Mouse (Mus musculus) frontal cortex, postnatal 25 days (tissue): ENCODE results near the gene Tmem163.

ENCODE experiments used
- DNase-seq, 2 experiments: peaks; one replicate each; pipeline ENCODE4 v3.0.0; 2022; ENCODE audit warnings: low spot score in 2 of 2

The Tmem163 gene

GRCm38 (mm10) chr1:127679498-127680133 is at the start of gene Tmem163:
Tmem163 (minus strand) TSS chr1:127679548.
- no peak for DNase-seq

- no peak for DNase-seq
Observed at GRCm38 (mm10) chr1:127729096-127729495, 49.7 kb upstream of the Tmem163 start, which contains the start of gene Acmsd. Acmsd (plus strand) TSS chr1:127729413.

- DNase-seq, result no peak
Observed at GRCm38 (mm10) chr1:127723596-127723995, 44.2 kb upstream of the Tmem163 start.

- DNase-seq, result no peak
Observed at GRCm38 (mm10) chr1:127718290-127718689, 38.9 kb upstream of the Tmem163 start.

- no peak for DNase-seq
Observed at GRCm38 (mm10) chr1:127716441-127716840, 37.1 kb upstream of the Tmem163 start.

- no peak for DNase-seq
Observed at GRCm38 (mm10) chr1:127706269-127706668, 26.9 kb upstream of the Tmem163 start.

- no peak for DNase-seq
Observed at GRCm38 (mm10) chr1:127702187-127702586, 22.8 kb upstream of the Tmem163 start.

GRCm38 (mm10) chr1:127696533-127696932 is 17.2 kb upstream of the Tmem163 start:
- no peak for DNase-seq

GRCm38 (mm10) chr1:127677661-127678580 is 1.4 kb downstream of the Tmem163 start:
- no peak for DNase-seq

- DNase-seq, result no peak
Observed at GRCm38 (mm10) chr1:127677131-127677631, 2.2 kb downstream of the Tmem163 start.

GRCm38 (mm10) chr1:127676516-127677099 is 2.7 kb downstream of the Tmem163 start:
- no peak for DNase-seq

GRCm38 (mm10) chr1:127676116-127676515 is 3.2 kb downstream of the Tmem163 start:
- no peak for DNase-seq

GRCm38 (mm10) chr1:127675253-127675652 is 4.1 kb downstream of the Tmem163 start:
- DNase-seq, result no peak

- no peak for DNase-seq
Observed at GRCm38 (mm10) chr1:127673221-127674050, 5.9 kb downstream of the Tmem163 start.

- DNase-seq, result no peak
Observed at GRCm38 (mm10) chr1:127668161-127668560, 11.2 kb downstream of the Tmem163 start.

GRCm38 (mm10) chr1:127667110-127667860 is 12.1 kb downstream of the Tmem163 start:
- DNase-seq, result no peak

- DNase-seq, result no peak
Observed at GRCm38 (mm10) chr1:127666221-127666620, 13.1 kb downstream of the Tmem163 start.

- no peak for DNase-seq
Observed at GRCm38 (mm10) chr1:127662385-127663068, 16.8 kb downstream of the Tmem163 start.

GRCm38 (mm10) chr1:127661118-127662012 is 18.0 kb downstream of the Tmem163 start:
- DNase-seq, result no peak
